ENCODE assay signal across 16 mouse cellular contexts in the genomic region with DNA sequence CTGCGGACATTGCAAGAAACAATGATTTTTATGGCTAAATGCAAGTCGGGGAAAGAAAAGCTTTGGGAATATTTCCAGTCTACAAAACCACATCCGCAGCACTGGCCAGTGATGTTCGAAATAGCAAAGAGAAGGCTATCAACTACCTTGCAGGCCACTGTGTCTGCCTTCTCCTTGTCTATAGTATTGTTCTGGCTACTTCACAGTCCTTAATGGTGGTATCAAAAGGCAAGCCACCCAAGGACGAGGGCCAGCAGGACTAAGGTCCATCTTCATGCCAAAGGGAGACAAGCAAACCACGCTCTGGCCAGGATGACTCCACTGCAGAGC.
A peak's percentile ranks its signal among the peaks of the same experiment; 100 is the strongest.
DNase-seq lines count a peak whose midpoint lies in the region; ATAC-seq and TF ChIP-seq lines count a peak whose summit lies in the region.
"Had no signal": no experiment of that assay in that cellular context is flagged by ENCODE, and none has a peak within 500 bp of the region (broad histone marks: within the 10 kb centered on the region; RNA-seq: fewer than 3 reads in every experiment).

No protein-coding gene starts in this region.

- no peak overlapping the region for H3K4me3 ChIP-seq in kidney, adult 2 months (ENCODE audit: insufficient read depth, low read depth, low read length)
- peak overlapping the region; percentile 4 to 42 for H3K4me3 ChIP-seq in MEL (ENCODE audit: control insufficient read depth in 1 of 2, insufficient read depth in 1 of 2, low read depth in 2 of 2, low read length in 2 of 2)
- H3K4me3 ChIP-seq in intestine, postnatal 0 days (ENCODE audit: low read depth, low read length) = no peak overlapping the region
- H3K4me3 ChIP-seq in small intestine, adult 2 months (ENCODE audit: low read depth, low read length) = no peak overlapping the region
- H3K4me3 ChIP-seq: embryonic facial prominence, embryonic 10.5 days; forebrain, embryonic 13.5 days; heart, embryonic 13.5 days; hindbrain, embryonic 13.5 days had no signal

- no peak for TF ChIP-seq RAD21 in MEL (IDR thresholded peaks at IDR 0.05; ENCODE audit: low read depth, low read length)

- no peaks in the 10 kb centered on the region for H3K4me1 ChIP-seq in kidney, adult 2 months (ENCODE audit: control insufficient read depth, insufficient read depth, low read length)
- peaks cover 17 to 23% of the 10 kb centered on the region in 2 experiments for H3K4me1 ChIP-seq in MEL (ENCODE audit: control insufficient read depth in 1 of 2, insufficient read depth in 2 of 2, low read length in 2 of 2)
- no peaks in the 10 kb centered on the region; the same call in 1 of the 2 replicates for H3K4me1 ChIP-seq in intestine, postnatal 0 days (replicated peaks; ENCODE audit: control insufficient read depth, insufficient read depth, low read length)
- peaks cover 8% of the 10 kb centered on the region; the same call in 1 of the 2 replicates for H3K4me1 ChIP-seq in small intestine, adult 2 months (ENCODE audit: control insufficient read depth, insufficient read depth, insufficient read length, low read length)
- H3K4me1 ChIP-seq: embryonic facial prominence, embryonic 10.5 days; forebrain, embryonic 13.5 days; hindbrain, embryonic 13.5 days had no signal

- H3K36me3 ChIP-seq in kidney, adult 2 months (ENCODE audit: control insufficient read depth, insufficient read depth, low read length) = no peaks in the 10 kb centered on the region
- H3K36me3 ChIP-seq in MEL (ENCODE audit: control insufficient read depth in 1 of 2, insufficient read depth in 2 of 2, low read length in 2 of 2) = peaks cover 0 to 26% of the 10 kb centered on the region in 2 experiments; a peak in 2 of 4 replicates
- H3K36me3 ChIP-seq in intestine, postnatal 0 days (ENCODE audit: control insufficient read depth, insufficient read depth) = no peaks in the 10 kb centered on the region; the same call in 1 of the 2 replicates
- no peaks in the 10 kb centered on the region for H3K36me3 ChIP-seq in small intestine, adult 2 months (ENCODE audit: control insufficient read depth, insufficient read depth, low read length)
- H3K36me3 ChIP-seq: embryonic facial prominence, embryonic 10.5 days; heart, embryonic 13.5 days; hindbrain, embryonic 13.5 days had no signal

- TF ChIP-seq EP300 in MEL (IDR thresholded peaks at IDR 0.05; ENCODE audit: low read depth in 1 of 2, low read length in 2 of 2) = peak; percentile 63 to 69

- WGBS in kidney, adult 2 months = 63% methylated on average over 6 of the region's 6 CpGs
- 53% methylated on average over 6 of the region's 6 CpGs for WGBS in intestine, postnatal 0 days
- WGBS in small intestine, adult 2 months = 41% methylated on average over 6 of the region's 6 CpGs

- ATAC-seq in intestine, postnatal 0 days = peak; percentile 2; the same call in 1 of the 2 replicates
- no peak for ATAC-seq in inflammation-experienced regulatory T-cells, adult 6 months
- ATAC-seq: forebrain, embryonic 13.5 days; forebrain, postnatal 0 days had no signal

- peak overlapping the region; percentile 25 for H3K4me2 ChIP-seq in intestine, postnatal 0 days (replicated peaks; ENCODE audit: low read depth)
- H3K4me2 ChIP-seq: forebrain, embryonic 13.5 days; heart, embryonic 13.5 days; hindbrain, embryonic 13.5 days had no signal

- H3K79me2 ChIP-seq in MEL (ENCODE audit: control insufficient read depth, insufficient read depth, low read length, poor library complexity) = peaks cover 1% of the 10 kb centered on the region; the same call in 1 of the 2 replicates

- peak overlapping the region; percentile 59; the same call in 1 of the 2 replicates for H3K27ac ChIP-seq in kidney, adult 2 months (ENCODE audit: insufficient read depth, low read depth, low read length)
- no peak overlapping the region for H3K27ac ChIP-seq in MEL (ENCODE audit: control insufficient read depth, low read depth, low read length)
- H3K27ac ChIP-seq in intestine, postnatal 0 days (ENCODE audit: low read depth, low read length) = peak overlapping the region; percentile 52; the same call in 1 of the 2 replicates
- peak overlapping the region; percentile 59 for H3K27ac ChIP-seq in small intestine, adult 2 months (ENCODE audit: insufficient read depth, low read depth, low read length)
- H3K27ac ChIP-seq: embryonic facial prominence, embryonic 10.5 days; forebrain, embryonic 13.5 days; heart, embryonic 13.5 days; hindbrain, embryonic 13.5 days had no signal

- no peaks in the 10 kb centered on the region for H3K9me3 ChIP-seq in MEL (replicated peaks; ENCODE audit: insufficient read depth, low read length)
- H3K9me3 ChIP-seq in intestine, postnatal 0 days (ENCODE audit: control insufficient read depth) = no peaks in the 10 kb centered on the region
- H3K9me3 ChIP-seq: embryonic facial prominence, embryonic 10.5 days; forebrain, embryonic 13.5 days; heart, embryonic 13.5 days; hindbrain, embryonic 13.5 days had no signal

- 0 out of 2 replicates have a peak overlapping the region, but pooled peaks have one; percentile 4 for H3K9ac ChIP-seq in MEL (ENCODE audit: control insufficient read depth, low read depth, low read length, poor library complexity, severe bottlenecking)
- H3K9ac ChIP-seq in intestine, postnatal 0 days (ENCODE audit: low read depth, low read length) = no peak overlapping the region
- H3K9ac ChIP-seq: forebrain, embryonic 13.5 days; forebrain, postnatal 0 days; heart, embryonic 13.5 days; hindbrain, embryonic 13.5 days had no signal

- H3K27me3 ChIP-seq in kidney, adult 2 months (replicated peaks; ENCODE audit: control insufficient read depth, insufficient read depth, low read length) = no peaks in the 10 kb centered on the region
- H3K27me3 ChIP-seq in MEL (ENCODE audit: control insufficient read depth in 1 of 2, insufficient read depth in 2 of 2, low read length in 2 of 2) = no peaks in the 10 kb centered on the region
- no peaks in the 10 kb centered on the region for H3K27me3 ChIP-seq in intestine, postnatal 0 days (replicated peaks; ENCODE audit: control insufficient read depth, insufficient read depth, low read length)
- no peaks in the 10 kb centered on the region for H3K27me3 ChIP-seq in small intestine, adult 2 months (ENCODE audit: control insufficient read depth, insufficient read depth, low read length)
- H3K27me3 ChIP-seq: forebrain, embryonic 13.5 days; heart, embryonic 13.5 days; hindbrain, embryonic 13.5 days had no signal

- TF ChIP-seq CTCF in kidney, adult 2 months (conservative IDR thresholded peaks at IDR 0.05; ENCODE audit: insufficient read depth, insufficient read length, low read depth, low read length) = no peak
- TF ChIP-seq CTCF in MEL (IDR thresholded peaks at IDR 0.05 in 2 of 3, conservative IDR thresholded peaks at IDR 0.05 in 1 of 3; ENCODE audit: control insufficient read depth in 1 of 3, insufficient read depth in 1 of 3, low read depth in 2 of 3, low read length in 3 of 3, poor library complexity in 1 of 3, severe bottlenecking in 1 of 3) = no peak
- no peak for TF ChIP-seq CTCF in intestine, postnatal 0 days (IDR thresholded peaks at IDR 0.05; ENCODE audit: low read depth)
- TF ChIP-seq CTCF in small intestine, adult 2 months (IDR thresholded peaks at IDR 0.05; ENCODE audit: extremely low read depth, insufficient read length, insufficient replicate concordance, low read depth, low read length) = no peak

- no peak for TF ChIP-seq POLR2A in kidney, adult 2 months (IDR thresholded peaks at IDR 0.05; ENCODE audit: low read depth, low read length)
- TF ChIP-seq POLR2A in MEL (IDR thresholded peaks at IDR 0.05; ENCODE audit: control insufficient read depth in 1 of 2, insufficient read depth in 1 of 2, low read depth in 1 of 2, low read length in 2 of 2, poor library complexity in 1 of 2) = no peak
- no peak for TF ChIP-seq POLR2A in small intestine, adult 2 months (IDR thresholded peaks at IDR 0.05; ENCODE audit: low read depth, low read length)

- no peak for DNase-seq in kidney, adult 2 months
- DNase-seq in kidney, adult 18-20 months = no peak
- DNase-seq in MEL (ENCODE audit: low read depth, low spot score) = peak; percentile 33
- DNase-seq: adrenal gland, adult 8-10 months; adrenal gland, postnatal 36 days; cerebellum, adult 2 months; cerebellum, postnatal 10 days; forebrain, postnatal 0 days; gastrocnemius, postnatal 14 days had no signal

TF ChIP-seq in MEL, 35 proteins besides CTCF, POLR2A, EP300 and RAD21 (continues in another document):
- TF ChIP-seq ZMIZ1 (IDR thresholded peaks at IDR 0.05; ENCODE audit: low read depth, low read length) (no peak), USF1 (IDR thresholded peaks at IDR 0.05; ENCODE audit: low read depth, low read length) (no peak), GATA1 (IDR thresholded peaks at IDR 0.05; ENCODE audit: low read depth, low read length) (peak; percentile 67), TCF12 (IDR thresholded peaks at IDR 0.05; ENCODE audit: low read depth, low read length) (peak; percentile 71; the same call in 1 of the 2 replicates), USF2 (IDR thresholded peaks at IDR 0.05; ENCODE audit: borderline replicate concordance in 1 of 2, insufficient read depth in 1 of 2, low read depth in 1 of 2, low read length in 2 of 2) (no peak), POLR2AphosphoS2 (IDR thresholded peaks at IDR 0.05; ENCODE audit: low read length) (no peak), TAL1 (IDR thresholded peaks at IDR 0.05; ENCODE audit: low read length) (peak; percentile 62), E2F4 (IDR thresholded peaks at IDR 0.05; ENCODE audit: borderline replicate concordance, low read depth, low read length) (no peak), ZNF384 (IDR thresholded peaks at IDR 0.05; ENCODE audit: low read depth, low read length) (no peak), GABPA (IDR thresholded peaks at IDR 0.05; ENCODE audit: low read depth, low read length) (no peak), MYC (IDR thresholded peaks at IDR 0.05; ENCODE audit: low read depth, low read length) (no peak), HCFC1 (IDR thresholded peaks at IDR 0.05; ENCODE audit: low read depth, low read length) (no peak), KAT2A (conservative IDR thresholded peaks at IDR 0.05; ENCODE audit: low read depth, low read length) (no peak), MXI1 (IDR thresholded peaks at IDR 0.05; ENCODE audit: low read depth, low read length) (no peak), SIN3A (IDR thresholded peaks at IDR 0.05; ENCODE audit: low read length) (0 out of 2 replicates have a peak, but pooled peaks have one; percentile 5), JUND (IDR thresholded peaks at IDR 0.05; ENCODE audit: low read depth, low read length) (no peak), MEF2A (IDR thresholded peaks at IDR 0.05; ENCODE audit: extremely low read depth, insufficient replicate concordance, low read depth, low read length, poor library complexity, severe bottlenecking) (no peak), ZC3H11A (IDR thresholded peaks at IDR 0.05; ENCODE audit: low read depth, low read length) (no peak), SMC3 (IDR thresholded peaks at IDR 0.05; ENCODE audit: low read depth, low read length) (no peak), MYB (IDR thresholded peaks at IDR 0.05; ENCODE audit: low read depth, low read length) (no peak), UBTF (IDR thresholded peaks at IDR 0.05; ENCODE audit: borderline replicate concordance, insufficient read depth, low read depth, low read length) (no peak), TBP (IDR thresholded peaks at IDR 0.05; ENCODE audit: low read depth, low read length) (no peak)

Comparison
In these comparisons a context has a peak if more than half of its experiments do, and no peak if none do; other contexts are left out.
1. H3K4me3 ChIP-seq: peak in MEL (2 of 2); none in kidney, adult 2 months (single experiment), intestine, postnatal 0 days (single experiment) and small intestine, adult 2 months (single experiment).